Mouse (Mus musculus) heart, adult 2 months (tissue): ENCODE results near the gene Kcnk10.

ENCODE experiments used
- CTCF ChIP-seq: fragments of 200-600 bp; IDR thresholded peaks from 2 replicates; pipeline ENCODE4 v1.8.1; 2022; ENCODE audit warnings: antibody characterized with exemption, mild to moderate bottlenecking, moderate library complexity
- POLR2A ChIP-seq: fragments of 200-500 bp; IDR thresholded peaks from 2 replicates; pipeline ENCODE4 v1.6.1; 2011; ENCODE audit warnings: mild to moderate bottlenecking, low read depth, low read length, control low read depth; ENCODE audit not compliant: insufficient read depth

DNA sequence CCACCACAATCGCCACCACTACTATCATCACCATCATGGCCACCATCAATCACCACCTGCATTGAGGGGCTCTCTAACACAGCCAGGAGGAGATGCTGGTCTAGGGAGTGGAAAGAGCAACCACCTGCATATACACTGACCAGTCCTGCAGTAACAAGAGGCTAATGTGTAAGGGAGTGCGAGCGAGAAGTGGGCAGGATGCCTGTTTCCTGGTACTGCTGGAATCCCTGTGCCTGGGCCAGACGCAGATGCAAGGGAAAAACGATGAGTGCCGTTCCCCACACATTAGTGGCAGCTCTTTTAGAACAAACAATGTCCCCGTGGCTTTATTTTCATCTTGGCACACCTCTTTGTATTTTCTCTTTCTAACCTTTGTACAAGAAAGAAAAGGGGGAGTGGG lies 125.5 kb downstream of the Kcnk10 start:
- TF ChIP-seq POLR2A (no peak), CTCF (no peak)
